Mouse (Mus musculus) T-cell, adult 2 months (primary cell): ENCODE data around the gene Sun2.

Source experiments
- DNase-seq: peaks from one replicate; pipeline ENCODE4 v3.0.0; 2022; ENCODE audit warnings: low spot score

Gene Sun2

GRCm38 (mm10) chr15:79741921-79742705 is at the start of gene Sun2:
Sun2 (minus strand) TSS chr15:79742536.
- DNase-seq: peak; percentile 91

GRCm38 (mm10) chr15:79791502-79791901 is 49.2 kb upstream of the Sun2 start:
- DNase-seq: peak; percentile 15

- no peak for DNase-seq
Observed at GRCm38 (mm10) chr15:79790905-79791304, 48.6 kb upstream of the Sun2 start.

DNA sequence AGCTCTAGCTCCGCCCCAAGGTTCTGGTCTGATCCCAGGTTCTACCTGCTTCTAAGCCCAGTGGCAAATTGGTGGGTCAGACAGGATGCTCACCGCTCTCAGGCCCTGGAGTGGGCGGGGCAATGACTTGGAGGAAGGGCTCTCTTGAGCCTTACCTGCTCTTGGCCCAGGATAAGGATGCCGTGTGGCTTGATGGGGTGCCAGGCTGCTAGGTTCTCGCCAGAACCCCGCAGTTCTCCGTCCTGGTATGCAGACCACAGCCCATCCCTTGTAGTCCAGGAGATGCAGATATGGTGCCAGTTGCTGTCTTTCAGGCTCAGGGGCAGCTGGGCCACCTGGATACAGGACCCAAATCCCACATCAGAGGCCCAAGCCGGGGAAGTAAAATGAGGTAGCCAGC is 47.8 kb upstream of the Sun2 start:
- no peak for DNase-seq

DNA sequence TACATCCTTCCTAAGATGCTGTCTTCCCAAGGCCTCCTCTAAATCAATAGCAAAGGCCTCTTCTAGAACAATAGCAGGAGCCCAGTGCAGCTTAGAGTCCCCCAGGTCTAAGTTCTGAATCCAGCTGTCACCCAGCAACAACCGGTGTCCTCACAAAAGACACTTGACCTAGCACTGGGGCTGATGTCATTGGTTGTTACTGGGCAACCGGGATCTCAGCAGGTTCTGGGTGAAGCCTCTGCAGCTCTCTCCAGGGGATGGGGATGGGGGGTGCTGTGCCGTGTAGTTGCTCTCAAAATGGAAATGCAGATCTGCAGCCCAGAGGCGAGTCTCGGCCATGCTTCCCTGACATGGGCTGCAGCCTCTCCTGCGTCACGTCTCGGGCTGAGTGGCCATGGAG is 45.5 kb upstream of the Sun2 start:
- no peak for DNase-seq

DNA sequence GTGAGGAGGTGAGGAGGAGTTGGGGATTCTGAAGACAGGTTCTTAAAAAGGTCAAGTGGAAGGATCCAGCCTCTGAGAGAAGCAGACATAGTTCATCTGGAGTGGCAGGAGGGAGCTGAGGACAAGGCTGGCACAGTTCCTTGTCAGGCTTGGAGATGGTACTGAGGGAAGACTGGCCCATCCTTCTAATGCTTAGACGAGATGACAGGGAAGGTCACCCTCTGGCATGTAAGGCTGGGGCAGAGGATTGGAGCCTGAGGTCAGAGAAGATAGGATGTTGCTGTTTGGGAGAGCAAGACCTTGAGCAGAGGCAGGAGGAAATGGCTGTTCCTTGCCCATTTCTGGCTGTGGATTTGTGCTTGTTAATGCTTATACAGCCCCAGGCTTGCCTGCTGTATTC is 42.7 kb upstream of the Sun2 start:
- no peak for DNase-seq

DNA sequence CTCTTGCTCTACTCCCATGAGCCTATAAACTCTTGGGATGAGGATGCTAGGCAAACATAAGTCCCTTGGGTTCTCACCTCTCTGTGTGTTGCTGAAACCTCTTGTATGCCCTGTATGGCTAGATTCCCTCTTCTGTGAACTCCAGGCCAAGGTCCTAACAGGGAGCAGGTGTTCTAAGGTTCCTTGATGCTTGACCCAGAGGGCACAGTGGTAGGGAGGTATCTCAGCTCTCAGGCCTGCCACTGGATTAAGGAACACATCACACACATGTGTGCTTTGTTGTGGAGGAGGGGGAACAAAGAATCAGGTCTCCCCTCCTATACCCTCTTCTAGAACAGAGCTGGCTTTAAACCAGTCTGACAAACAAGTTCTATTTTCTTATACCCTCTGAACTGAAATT is 35.4 kb upstream of the Sun2 start, which contains the start of gene Dnal4:
Gene Dnal4, minus strand, starts transcription at position 101 of the 400 bp plus-strand sequence.
- no peak for DNase-seq

- DNase-seq: no peak
Observed at GRCm38 (mm10) chr15:79775662-79776061, 33.3 kb upstream of the Sun2 start.

DNA sequence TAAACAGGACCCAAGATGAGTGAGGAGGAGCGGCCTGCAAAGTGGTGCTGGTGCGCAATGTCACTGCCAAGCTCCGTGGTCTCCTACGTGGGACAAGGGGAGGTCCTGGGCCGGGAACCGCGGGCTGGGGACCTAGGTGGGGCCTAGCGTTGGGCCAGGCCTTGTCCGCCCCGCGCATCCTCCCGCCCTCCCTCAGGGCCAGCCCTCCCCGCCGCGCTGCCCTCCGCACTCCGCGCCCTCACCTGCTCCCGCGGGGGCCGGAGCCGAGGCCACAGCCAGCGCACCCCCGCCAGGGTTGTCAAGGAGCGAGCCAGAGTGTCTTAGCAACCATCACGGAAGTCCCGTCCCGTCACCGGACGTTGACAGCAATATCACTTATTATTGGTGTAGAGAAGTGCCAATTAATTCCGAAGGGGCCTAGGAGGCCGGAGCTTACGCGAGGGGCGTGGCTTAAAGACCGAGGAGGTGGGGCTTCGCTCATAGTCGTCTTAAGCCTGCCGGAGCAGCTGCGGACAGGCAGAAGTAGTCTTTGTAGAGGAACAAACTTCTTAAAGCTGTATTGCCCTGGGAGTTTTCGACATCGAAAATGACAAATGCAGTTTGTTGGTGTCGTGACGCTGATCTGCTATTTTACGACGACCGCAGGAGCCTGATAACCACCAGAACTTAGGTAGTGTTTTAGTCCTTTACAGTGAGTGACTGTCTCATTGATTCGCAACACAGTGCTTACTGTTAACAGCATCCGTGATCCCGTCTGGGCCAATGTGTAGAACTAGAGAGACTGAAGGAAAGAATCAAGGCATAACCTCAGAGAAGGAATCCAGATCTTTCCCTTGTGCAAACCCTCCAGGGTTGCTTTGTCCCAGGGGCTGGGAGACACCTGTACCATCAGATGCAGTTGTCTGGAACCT is 32.0 kb upstream of the Sun2 start:
- DNase-seq: peak; percentile 97

DNA sequence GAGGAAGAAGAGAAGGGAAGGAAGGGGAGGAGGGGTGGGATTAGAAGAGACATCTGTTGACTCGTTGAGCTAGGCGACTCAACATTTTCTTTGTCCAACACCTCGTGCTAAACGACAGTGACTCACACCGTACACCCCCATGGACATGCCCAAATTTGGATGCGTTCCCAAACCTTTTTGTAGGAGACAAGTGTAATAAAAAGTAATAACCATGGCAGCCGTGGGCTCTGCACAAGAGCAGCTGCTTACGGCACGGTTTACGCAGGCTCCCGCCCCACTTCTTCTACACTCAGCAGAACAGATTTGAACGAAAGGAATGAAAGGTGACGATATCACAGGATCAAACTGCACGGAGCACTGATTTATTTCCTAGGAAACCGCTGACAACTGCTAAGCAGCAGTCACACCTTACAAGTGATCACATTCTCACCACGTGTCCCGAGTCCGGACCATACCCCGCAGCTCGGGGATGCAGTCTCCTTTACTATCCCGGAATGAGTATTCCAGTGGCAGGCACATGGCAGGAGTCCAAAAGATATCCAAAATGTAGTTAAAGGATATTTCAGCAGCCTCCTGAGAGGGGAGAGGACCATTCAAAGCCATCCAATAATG is 28.4 kb upstream of the Sun2 start:
- no peak for DNase-seq

GRCm38 (mm10) chr15:79768302-79768701 is 26.0 kb upstream of the Sun2 start:
- DNase-seq: no peak

GRCm38 (mm10) chr15:79767327-79767961 is 25.1 kb upstream of the Sun2 start:
- DNase-seq: no peak

DNA sequence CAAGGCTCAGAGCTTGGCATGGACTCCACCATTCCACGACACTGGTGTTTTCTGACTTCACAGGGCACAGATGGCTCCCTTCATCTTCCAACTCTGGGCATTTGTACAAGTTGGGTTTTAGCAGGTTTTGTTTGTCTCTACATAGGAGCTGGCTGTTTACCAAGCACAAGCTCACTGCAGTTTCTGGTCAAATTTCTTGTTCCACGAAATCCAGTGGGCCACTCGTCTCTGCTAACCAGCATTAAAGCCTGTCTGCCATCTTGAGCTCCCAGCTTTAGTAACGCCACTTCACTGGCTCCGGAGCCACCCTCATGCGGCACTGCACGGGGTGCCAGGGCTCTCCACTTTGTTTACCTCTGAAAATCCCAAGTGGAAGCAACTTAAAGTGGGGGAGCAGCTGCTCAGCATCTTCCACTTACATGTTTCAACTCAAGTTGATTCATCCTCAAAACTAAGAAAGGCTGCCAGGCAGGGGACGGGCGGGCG is 24.3 kb upstream of the Sun2 start:
- DNase-seq: no peak

DNA sequence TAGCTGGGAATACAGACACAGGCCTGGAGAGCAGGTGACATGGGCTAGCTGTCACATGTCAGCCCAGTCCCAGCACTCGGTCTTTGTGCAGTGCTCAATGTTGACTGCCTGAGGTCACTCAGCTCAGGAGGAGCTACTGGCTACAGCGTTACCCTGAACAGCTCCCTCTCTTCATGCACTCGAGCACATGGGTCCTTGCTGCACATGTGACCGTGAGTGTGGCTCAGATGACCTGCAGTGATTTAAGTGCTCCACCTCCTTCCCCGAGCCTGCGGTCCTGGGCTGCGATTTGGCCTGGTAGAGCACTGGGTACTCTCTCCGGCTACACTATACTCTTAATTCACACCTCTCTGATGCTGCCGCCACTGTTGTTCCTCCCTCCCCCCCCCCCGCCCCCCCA is 23.8 kb upstream of the Sun2 start:
- DNase-seq: no peak

DNA sequence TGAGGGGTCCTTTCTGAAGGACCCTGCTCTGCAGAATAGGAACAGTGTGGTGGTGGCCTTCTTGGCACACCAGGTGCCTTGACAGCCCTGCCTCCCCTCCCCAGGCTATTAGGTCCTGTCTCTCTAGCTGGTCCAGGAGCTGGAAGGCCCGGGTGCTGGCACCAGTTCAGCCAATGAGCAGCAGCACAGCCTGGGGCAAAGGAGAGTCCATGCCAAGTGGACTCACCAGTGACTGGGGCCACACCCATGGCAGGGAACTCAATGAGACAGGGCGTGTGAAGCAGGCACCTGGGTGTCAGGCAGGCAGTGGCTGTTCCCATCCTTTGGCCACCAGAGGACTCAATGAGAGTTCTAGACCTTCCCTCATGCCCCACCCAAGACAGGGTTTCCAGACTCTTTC is 23.0 kb upstream of the Sun2 start:
- DNase-seq: no peak

GRCm38 (mm10) chr15:79764539-79765267 is 22.4 kb upstream of the Sun2 start:
- DNase-seq: no peak

- DNase-seq: no peak
Observed at GRCm38 (mm10) chr15:79763601-79764246, 21.4 kb upstream of the Sun2 start.

- DNase-seq: no peak
Observed at GRCm38 (mm10) chr15:79763001-79763400, 20.7 kb upstream of the Sun2 start.

DNA sequence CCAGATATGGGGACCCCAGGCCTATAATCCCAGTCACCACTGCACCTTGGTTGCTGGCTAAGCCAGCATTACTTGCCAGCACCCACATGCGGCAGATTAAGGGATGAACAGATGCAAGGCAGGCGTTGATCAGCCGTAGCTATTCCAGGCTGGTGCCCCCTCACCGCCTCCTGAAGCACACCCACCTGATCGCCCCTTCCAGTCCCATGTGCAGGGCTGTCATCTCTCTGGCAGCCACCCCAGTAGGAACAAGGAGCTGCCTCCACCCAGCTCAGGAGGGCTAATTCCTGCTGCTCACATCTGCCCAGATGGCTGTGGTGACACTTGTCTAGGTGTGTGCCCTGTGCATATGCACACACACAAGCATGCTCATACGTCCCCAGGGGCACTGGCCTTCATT is 18.6 kb upstream of the Sun2 start:
- DNase-seq: no peak

- DNase-seq: no peak
Observed at GRCm38 (mm10) chr15:79757118-79757517, 14.8 kb upstream of the Sun2 start.
